Mouse (Mus musculus): ENCODE measurements around the gene Cacna1b. TPM values are rescaled to one million over a fixed set of nuclear protein-coding genes. Genes with fewer than 3 reads are reported as not detected.

The Cacna1b gene
- total RNA-seq, 2 experiments from 2014 or later = 71.3 to 77.8 TPM

- no peak for DNase-seq
Measured at GRCm38 (mm10) chr2:24718906-24719305, 44.0 kb downstream of the Cacna1b start.

DNA sequence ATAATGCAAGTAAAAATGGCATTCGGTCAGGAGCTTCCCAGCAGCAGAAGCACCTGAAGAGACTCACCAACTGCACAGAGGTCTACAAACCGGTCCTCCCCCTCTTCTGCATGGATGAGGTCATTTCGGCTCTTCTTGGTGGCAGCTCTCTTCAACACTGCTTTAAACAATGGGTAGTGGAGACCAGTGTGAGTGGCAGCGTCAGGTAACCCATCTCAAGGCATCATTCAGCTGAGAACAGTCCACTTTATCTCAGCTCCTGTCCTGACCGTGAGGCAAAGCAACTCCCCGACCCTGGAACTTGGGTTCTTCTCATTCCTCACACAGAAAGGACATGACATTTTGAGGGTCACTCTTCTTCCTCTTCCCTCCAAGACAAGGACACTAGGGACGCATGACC, 45.0 kb downstream of the Cacna1b start:
- no peak for DNase-seq

- DNase-seq = no peak
Measured at GRCm38 (mm10) chr2:24717461-24717860, 45.5 kb downstream of the Cacna1b start.

DNA sequence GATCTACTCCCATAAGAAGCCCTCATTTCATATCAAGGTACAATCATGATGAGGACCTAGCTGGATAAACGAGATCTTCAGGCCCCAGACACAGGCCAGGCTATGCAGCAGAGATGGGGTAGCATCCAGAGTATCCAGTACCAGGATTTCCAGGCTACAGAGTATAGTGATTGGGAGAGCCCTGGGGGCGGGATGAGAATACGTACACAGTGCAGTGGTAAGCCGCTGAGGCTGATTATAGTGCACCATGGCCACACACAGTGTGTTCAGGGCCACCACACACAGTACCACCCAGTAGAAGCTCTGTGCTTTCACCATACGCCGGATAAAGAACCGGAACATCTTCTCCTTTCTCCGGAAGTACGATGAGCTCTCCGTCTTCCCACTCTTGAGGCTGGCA, 57.0 kb downstream of the Cacna1b start:
- no peak for DNase-seq

DNA sequence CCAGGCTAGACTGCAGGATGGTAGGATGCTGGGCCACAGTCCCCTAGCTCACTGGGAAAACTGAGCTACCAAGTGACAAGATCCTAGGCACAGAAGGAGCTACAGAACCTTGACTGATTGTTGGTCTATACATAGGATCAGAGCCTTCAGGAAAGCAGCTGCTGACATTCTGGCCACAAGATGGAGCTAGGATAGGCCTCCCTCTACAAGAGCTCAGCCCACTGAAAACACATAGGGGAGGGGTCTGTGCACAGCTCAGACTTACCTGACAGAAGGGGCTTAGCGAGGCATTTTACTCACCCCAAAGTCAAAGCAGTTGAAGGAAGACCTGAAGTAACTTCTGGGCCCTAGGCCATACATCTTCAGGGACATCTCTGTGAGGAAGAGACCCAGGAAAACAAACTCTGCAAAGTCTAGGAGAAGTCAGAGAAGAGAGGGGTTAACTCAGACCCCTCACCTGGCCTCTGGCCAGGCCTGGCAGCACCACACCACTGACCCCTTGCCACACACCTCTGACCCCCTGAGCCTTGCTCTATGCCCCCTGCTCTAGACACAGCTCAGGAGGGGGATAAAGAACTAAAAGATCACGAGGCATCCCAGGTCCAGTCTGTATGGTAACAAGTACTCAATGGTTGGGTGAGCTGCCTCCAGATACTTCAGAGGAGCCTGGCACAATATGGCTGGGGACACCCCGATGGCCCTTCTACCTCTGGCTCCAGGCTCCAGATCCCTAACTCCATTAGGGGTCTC, 60.6 kb downstream of the Cacna1b start:
- no peak for DNase-seq

DNA sequence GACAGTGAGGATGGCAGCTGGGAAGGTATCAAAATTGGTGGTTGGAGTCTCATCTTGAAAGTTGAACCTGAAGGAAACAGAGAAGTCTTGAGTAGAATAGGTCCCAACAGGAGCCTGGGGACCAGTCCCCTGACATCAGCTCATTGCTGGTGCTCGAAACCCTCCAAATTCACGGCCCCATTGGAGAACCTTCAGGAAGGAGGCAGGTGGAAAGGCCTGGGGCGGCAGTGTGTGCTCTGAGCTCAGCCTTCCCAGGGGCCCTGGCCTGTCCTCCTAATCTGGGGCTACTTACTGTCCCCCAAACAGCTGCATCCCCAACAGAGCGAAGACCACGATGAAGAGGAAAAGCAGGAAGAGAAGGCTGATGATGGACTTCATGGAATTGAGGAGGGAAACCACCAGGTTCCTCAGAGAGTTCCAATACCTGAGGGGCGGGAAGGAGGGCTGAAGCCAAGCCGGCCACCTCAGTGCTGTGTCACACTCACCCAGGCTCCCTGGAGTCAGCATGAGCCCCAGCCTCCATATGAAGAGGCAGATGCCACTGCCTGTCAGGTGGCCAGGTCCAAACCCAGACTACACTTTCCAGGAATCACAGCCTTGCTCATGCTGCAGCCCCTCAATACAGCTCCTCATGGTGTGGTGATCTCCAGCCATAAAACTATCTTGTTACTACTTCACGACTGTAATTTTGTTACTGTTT, 65.5 kb downstream of the Cacna1b start:
- DNase-seq = no peak

- DNase-seq = no peak
Measured at GRCm38 (mm10) chr2:24692371-24692770, 70.6 kb downstream of the Cacna1b start.

- no peak for DNase-seq
Measured at GRCm38 (mm10) chr2:24690356-24690755, 72.6 kb downstream of the Cacna1b start.

DNA sequence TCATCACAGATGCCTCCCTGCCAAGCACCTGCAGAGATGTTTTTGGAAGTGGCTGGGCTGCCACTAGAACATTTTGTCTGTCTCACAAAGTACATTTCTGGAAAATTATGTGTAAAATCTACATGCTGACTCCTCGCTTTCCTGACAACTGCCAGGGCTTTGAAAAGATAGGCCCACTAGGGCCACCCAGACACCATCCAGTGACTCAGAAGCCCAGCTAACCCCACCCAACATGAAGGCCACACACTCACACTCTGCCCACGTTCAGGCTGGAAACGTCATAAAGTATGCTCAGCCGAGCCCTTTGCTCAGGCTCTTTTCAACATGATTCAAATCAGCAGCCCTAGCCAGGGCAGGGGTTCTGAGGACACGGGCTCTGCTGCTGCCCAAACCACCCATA, 77.6 kb downstream of the Cacna1b start:
- no peak for DNase-seq

GRCm38 (mm10) chr2:24684796-24685195, 78.2 kb downstream of the Cacna1b start:
- peak in 1 of 2 experiments; percentile 22 for DNase-seq

- no peak for DNase-seq
Measured at GRCm38 (mm10) chr2:24683266-24683665, 79.7 kb downstream of the Cacna1b start.

DNA sequence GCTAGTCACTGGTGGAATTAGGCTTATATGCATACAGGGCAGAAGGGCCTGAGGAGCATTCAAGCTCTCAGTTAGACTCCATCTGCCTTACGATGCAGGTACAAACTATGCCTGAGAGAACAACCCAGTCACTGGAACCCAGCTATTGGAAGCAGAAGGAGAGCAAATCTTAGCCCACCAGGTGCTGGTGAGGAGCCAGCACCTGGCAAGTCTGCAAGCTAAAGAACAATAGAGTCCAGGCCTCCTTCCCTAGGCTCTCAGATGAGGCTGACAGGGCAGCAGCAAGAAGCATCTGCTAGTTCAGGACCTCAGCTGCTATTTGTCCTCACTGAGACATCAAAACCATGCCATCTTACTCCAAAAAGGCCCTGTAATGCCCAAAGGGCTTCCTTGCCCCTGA, 82.2 kb downstream of the Cacna1b start:
- DNase-seq = no peak

DNA sequence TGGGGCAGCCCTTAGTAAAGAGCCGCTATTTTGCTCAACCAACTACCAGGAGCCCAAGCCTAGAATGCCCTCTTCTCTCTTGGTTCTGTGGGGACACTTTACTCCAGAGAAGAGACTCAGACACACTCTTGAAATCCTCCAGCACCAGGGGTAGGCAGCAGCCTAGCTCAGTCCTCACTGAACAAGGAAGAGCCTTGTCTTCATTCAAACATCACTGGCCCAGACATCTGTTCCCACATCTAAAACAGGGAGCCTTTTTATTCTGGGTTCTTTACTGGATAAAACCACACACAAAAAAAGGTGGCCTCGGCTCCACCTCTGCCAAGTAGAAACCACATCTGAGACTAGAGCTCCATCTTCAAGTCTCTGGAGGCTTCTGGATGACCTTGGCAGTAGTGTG, 82.8 kb downstream of the Cacna1b start:
- no peak for DNase-seq

GRCm38 (mm10) chr2:24679012-24679651, 83.8 kb downstream of the Cacna1b start:
- DNase-seq = peak in 1 of 2 experiments; percentile 30

- DNase-seq = no peak
Measured at GRCm38 (mm10) chr2:24678538-24678937, 84.4 kb downstream of the Cacna1b start.

GRCm38 (mm10) chr2:24678110-24678509, 84.8 kb downstream of the Cacna1b start:
- no peak for DNase-seq

DNA sequence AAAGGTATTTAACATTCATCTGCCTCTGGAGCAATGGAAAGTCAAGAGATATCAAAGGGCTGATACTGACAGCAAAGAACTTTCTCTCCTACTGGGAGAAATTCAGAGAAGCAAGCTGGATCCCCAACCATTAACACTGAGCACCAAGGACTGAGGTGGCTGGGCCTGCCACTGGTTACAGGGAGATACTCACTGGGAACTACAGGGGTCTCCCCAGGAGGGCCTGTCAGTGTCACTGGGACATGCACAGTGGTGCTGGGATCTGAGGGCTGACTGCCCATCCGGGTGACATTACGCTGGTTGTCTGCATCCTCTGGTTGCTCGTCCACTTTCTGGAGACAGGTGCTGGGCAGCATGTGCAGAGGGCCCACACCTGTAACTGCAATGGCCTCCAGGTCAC, 85.3 kb downstream of the Cacna1b start:
- DNase-seq = no peak

GRCm38 (mm10) chr2:24674432-24675006, 88.4 kb downstream of the Cacna1b start:
- DNase-seq = no peak

- DNase-seq = no peak
Measured at GRCm38 (mm10) chr2:24668598-24668997, 94.4 kb downstream of the Cacna1b start.

GRCm38 (mm10) chr2:24664678-24665257, 98.2 kb downstream of the Cacna1b start:
- DNase-seq = no peak

GRCm38 (mm10) chr2:24659150-24659775, 103.7 kb downstream of the Cacna1b start:
- no peak for DNase-seq

DNA sequence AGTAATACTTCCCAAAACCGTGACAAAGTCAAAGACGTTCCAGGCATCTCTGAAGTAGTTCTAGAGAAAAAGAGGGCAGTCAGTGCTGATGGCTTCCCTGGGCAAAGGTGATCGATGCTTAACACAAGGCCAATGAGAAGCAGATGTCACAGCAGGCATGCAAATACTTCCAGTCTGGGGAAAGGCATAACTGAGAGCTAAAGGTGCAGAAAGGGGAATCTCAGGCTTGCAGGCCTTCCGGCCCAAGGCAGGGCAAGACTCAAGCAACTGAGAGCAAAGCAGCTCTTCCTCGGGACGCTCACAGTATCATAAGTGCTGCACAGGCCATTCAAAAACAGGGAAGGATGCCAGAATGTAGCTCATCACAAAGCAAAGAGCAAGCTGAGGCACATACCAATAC, 114.4 kb downstream of the Cacna1b start:
- DNase-seq = no peak

Data from layer of hippocampus, postnatal 36 days (tissue).